Mouse (Mus musculus): ENCODE results near the gene Ormdl2.

- no peak for TF ChIP-seq TAL1 (IDR thresholded peaks at IDR 0.05; ENCODE audit: low read length)
- TF ChIP-seq GATA1 (IDR thresholded peaks at IDR 0.05; ENCODE audit: low read length): no peak
Observed at GRCm38 (mm10) chr10:128773685-128774084, 47.8 kb downstream of the Ormdl2 start.
